Mouse (Mus musculus) brown adipose tissue, adult 24 weeks (tissue): ENCODE measurements around the gene Rbm19. TPM values are rescaled to one million over a fixed set of nuclear protein-coding genes. Genes with fewer than 3 reads are reported as not detected.

Experiments
- H3K27ac ChIP-seq: fragments of 200-500 bp; replicated peaks from 2 replicates; pipeline ENCODE4 v1.5.1; 2012; ENCODE audit warnings: low read depth, mild to moderate bottlenecking, low read length
- H3K4me1 ChIP-seq: fragments of 200-500 bp; 2 replicates; pipeline ENCODE4 v1.6.1; 2012; ENCODE audit warnings: low read length, mixed read lengths; ENCODE audit not compliant: control insufficient read depth, insufficient read depth, insufficient read length
- H3K4me3 ChIP-seq: fragments of 200-500 bp; 2 replicates; pipeline ENCODE4 v1.5.1; 2012; ENCODE audit warnings: low read depth, mild to moderate bottlenecking, low read length, moderate library complexity; ENCODE audit not compliant: insufficient read depth
- polyA plus RNA-seq: library from polyadenylated mRNA; stranded (reverse); fragments of >200 nt; gene quantifications from 2 replicates; pipeline ENCODE4 v1.2.4, GENCODE M21; 2012; ENCODE audit not compliant: missing spikeins, insufficient read depth, insufficient read length

Rbm19 gene
- polyA plus RNA-seq, 1 experiment = 4.6 TPM

- peaks cover 4% of the 10 kb centered on the region; the same call in 1 of the 2 replicates for H3K4me1 ChIP-seq
- H3K4me3 ChIP-seq = no peak overlapping the region
- no peak overlapping the region for H3K27ac ChIP-seq
Measured at GRCm38 (mm10) chr5:120190001-120190582, 73.8 kb downstream of the Rbm19 start.

GRCm38 (mm10) chr5:120191620-120192019 lies 75.4 kb downstream of the Rbm19 start:
- Histone ChIP-seq H3K4me3 (no peak overlapping the region), H3K4me1 (peaks cover 4% of the 10 kb centered on the region; the same call in 1 of the 2 replicates)

GRCm38 (mm10) chr5:120194309-120194941 lies 78.2 kb downstream of the Rbm19 start:
- Histone ChIP-seq H3K27ac (no peak overlapping the region), H3K4me3 (no peak overlapping the region), H3K4me1 (peaks cover 4% of the 10 kb centered on the region; the same call in 1 of the 2 replicates)

More at GRCm38 (mm10) chr5:120191620-120192019, 75.4 kb downstream of the Rbm19 start:
- H3K27ac ChIP-seq = no peak overlapping the region

GRCm38 (mm10) chr5:120194948-120195347 lies 78.7 kb downstream of the Rbm19 start:
- Histone ChIP-seq H3K4me3 (no peak overlapping the region), H3K27ac (no peak overlapping the region), H3K4me1 (peaks cover 4% of the 10 kb centered on the region; the same call in 1 of the 2 replicates)

DNA sequence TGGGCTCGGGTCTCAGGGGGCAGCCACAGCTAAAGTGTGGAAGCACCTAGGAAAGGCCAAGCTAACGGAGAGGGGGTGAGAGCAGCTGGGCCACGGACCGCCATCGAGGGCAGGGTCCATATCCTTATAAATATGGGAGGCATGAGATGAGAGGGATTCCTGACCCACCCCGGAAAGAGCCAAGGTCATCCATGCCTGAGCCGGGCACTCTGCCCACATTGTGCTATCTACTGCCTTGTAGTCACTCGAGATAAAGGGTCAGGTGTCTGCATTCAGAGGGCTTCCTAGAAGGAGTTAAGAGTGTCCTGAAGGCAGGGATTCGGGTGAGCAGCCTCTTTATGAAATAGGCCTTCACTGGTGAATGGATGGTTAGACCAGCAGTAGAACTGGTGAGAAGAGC lies 80.6 kb downstream of the Rbm19 start:
- no peak overlapping the region for H3K27ac ChIP-seq
- H3K4me3 ChIP-seq = no peak overlapping the region
- no peaks in the 10 kb centered on the region for H3K4me1 ChIP-seq

GRCm38 (mm10) chr5:120197813-120198387 lies 81.6 kb downstream of the Rbm19 start:
- no peak overlapping the region for H3K4me3 ChIP-seq
- no peak overlapping the region for H3K27ac ChIP-seq
- H3K4me1 ChIP-seq = no peaks in the 10 kb centered on the region

GRCm38 (mm10) chr5:120199865-120200264 lies 83.6 kb downstream of the Rbm19 start:
- Histone ChIP-seq H3K4me1 (no peaks in the 10 kb centered on the region), H3K27ac (no peak overlapping the region), H3K4me3 (no peak overlapping the region)

DNA sequence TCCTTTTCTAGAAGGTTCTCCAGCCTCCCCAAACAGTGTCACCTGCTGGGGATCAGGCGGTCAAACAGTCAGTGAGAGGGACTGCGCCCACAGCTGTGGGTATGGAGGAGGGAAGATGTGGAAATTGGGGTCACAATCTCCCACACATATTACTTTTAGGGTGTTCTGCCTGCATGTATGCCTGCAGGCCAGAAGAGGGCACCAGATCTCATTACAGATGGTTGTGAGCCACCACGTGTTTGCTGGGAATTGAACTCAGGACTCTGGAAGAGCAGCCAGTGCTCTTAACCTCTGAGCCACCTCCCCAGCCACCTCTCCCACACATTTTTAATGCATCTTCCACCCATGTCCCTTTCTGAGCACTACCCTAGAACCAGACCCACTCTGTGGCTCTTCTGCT lies 88.1 kb downstream of the Rbm19 start:
- Histone ChIP-seq H3K27ac (no peak overlapping the region), H3K4me3 (no peak overlapping the region), H3K4me1 (no peaks in the 10 kb centered on the region)

GRCm38 (mm10) chr5:120206313-120206943 lies 90.2 kb downstream of the Rbm19 start:
- H3K4me1 ChIP-seq = no peaks in the 10 kb centered on the region; the same call in 1 of the 2 replicates
- H3K4me3 ChIP-seq = no peak overlapping the region

GRCm38 (mm10) chr5:120207492-120207891 lies 91.2 kb downstream of the Rbm19 start:
- Histone ChIP-seq H3K4me3 (no peak overlapping the region), H3K27ac (no peak overlapping the region), H3K4me1 (no peaks in the 10 kb centered on the region; the same call in 1 of the 2 replicates)

More at GRCm38 (mm10) chr5:120206313-120206943, 90.2 kb downstream of the Rbm19 start:
- H3K27ac ChIP-seq = no peak overlapping the region

GRCm38 (mm10) chr5:120210668-120211067 lies 94.4 kb downstream of the Rbm19 start:
- Histone ChIP-seq H3K4me3 (no peak overlapping the region), H3K27ac (no peak overlapping the region), H3K4me1 (no peaks in the 10 kb centered on the region; the same call in 1 of the 2 replicates)

DNA sequence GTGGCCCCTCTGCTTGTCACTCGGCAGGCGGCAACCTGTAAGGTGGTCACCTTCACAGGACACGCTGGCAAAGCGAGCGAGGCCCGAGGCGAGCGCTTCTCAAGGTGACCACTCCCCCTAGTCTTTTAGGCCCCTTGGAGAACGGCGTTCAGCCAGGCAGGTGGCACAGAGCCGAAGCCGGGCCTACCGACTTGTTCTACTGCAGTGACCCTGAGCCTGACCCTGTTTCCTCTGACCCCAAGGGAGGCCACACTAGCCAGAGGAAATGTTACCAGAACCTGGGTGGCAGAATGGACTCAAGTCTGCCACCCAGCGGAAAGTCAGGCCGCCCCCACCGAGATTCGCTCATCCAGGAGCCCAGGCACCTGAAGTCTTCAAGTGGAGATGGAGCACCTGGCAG lies 94.9 kb downstream of the Rbm19 start:
- H3K4me3 ChIP-seq = no peak overlapping the region
- no peaks in the 10 kb centered on the region; the same call in 1 of the 2 replicates for H3K4me1 ChIP-seq
- no peak overlapping the region for H3K27ac ChIP-seq

DNA sequence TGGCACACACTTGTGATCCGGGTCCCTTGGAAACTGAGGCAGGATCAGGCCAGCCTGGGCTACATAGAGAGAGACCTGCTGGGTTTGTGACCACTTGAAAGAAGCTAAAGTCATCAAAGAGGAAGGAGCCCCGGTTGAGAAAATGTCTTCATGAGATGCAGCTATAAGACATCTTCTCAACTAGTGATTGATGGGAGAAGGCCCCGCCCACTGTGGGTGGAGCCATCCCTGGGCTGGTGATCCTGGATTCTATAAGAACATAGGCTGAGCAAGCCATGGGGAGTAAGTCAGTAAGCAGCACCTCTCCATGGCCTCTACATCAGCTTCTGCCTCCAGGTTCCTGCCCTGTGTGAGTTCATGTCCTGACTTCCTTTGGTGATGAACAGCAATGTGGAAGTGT lies 98.2 kb downstream of the Rbm19 start:
- Histone ChIP-seq H3K4me3 (no peak overlapping the region), H3K4me1 (no peaks in the 10 kb centered on the region; the same call in 1 of the 2 replicates)

DNA sequence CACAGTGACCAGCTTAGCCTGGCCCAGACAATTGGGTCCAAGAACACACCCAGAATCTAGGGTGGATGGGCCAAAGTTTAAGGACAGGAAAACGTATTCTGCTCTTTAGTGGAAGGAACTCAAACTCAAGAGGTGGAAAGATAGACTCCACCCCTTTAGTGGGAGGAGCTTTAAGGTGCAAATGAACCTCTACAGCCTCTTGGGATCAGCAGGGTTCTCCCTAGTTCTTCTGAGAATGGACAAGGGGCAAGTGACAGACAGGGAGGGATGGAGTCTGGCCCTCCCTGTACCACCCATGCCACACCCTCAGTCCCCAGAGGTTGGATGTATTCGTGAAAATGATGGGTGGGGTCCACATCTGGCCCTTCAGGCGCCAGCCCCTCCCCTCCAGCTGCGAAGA lies 105.0 kb downstream of the Rbm19 start:
- Histone ChIP-seq H3K27ac (no peak overlapping the region), H3K4me1 (no peaks in the 10 kb centered on the region), H3K4me3 (no peak overlapping the region)

More for the DNA sequence above, 98.2 kb downstream of the Rbm19 start:
- no peak overlapping the region for H3K27ac ChIP-seq

DNA sequence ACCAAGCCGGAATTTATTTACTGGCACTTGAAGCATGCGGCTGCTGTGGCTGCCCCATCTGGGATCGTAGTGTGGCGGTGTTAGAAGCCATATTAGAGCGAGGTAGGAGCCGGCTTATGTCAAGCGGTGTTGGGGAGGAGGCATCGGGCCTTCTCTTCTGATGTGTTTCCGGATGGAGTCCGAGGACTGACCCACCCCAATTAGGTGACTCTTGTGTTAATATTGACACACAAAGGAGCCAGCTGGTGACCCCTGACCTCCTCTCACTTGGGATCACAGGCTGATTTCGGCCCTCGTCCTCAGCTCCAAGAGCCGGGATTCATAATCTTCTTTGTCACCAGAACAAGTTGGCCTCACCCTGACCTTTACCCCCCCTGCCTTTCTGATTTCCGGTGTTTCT lies 109.1 kb downstream of the Rbm19 start:
- no peaks in the 10 kb centered on the region for H3K4me1 ChIP-seq
- no peak overlapping the region for H3K27ac ChIP-seq
- no peak overlapping the region for H3K4me3 ChIP-seq
